Mouse (Mus musculus) inflammation-experienced regulatory T-cells, adult 16 weeks (primary cell): Measurements from ENCODE around the gene Cap1. TPM values are rescaled to one million over a fixed set of nuclear protein-coding genes. Genes with fewer than 3 reads are reported as not detected.

Experiments
- polyA plus RNA-seq: library from polyadenylated mRNA; unstranded; fragments of 100-300 nt; shearing (Covaris generic); gene quantifications from one replicate; pipeline ENCODE4 v1.2.1, GENCODE M21; 2017

Cap1 gene
- 163 TPM for polyA plus RNA-seq

DNA sequence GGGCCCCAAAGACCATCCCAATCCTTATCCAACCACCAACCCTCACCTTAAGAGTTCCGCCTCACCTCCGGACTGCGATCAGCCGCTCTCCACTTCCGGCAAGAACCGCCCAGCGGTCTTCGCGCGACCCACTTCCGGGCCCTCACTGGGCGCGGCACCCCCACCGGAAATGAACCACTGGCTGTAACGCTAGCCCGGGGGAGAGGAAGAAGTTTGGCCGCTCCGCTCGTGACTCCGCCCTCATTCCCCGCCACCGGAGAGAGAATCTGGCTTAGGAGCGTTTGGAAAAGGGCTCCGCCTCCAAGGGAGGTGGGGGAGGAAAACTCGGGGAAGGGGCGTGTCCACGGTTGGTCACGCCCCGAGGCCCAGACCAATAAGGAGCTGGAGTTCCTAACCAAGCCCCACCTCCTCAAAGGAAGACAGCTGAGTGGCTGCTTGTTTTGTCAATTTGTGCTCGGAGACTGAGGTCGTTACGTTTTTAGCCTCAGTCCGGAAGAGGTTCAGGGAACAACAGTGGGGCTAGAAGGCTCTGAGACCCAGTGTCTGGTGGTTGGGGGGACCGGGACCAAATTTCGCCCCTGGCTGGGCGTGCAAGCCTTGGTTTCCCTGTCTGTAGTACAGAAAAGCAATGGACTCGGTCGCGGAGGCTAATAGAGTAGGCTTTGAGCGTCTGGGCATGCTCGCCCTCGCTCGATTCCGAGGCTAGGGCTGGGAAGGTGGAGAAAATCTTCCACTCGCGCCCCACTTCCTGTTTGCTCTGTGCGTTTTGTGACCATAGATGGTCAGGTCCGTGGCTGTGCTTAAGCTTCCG is at the start of gene Cap1:
Gene Cap1, minus strand, starts transcription at position 289 of the 811 bp plus-strand sequence.

DNA sequence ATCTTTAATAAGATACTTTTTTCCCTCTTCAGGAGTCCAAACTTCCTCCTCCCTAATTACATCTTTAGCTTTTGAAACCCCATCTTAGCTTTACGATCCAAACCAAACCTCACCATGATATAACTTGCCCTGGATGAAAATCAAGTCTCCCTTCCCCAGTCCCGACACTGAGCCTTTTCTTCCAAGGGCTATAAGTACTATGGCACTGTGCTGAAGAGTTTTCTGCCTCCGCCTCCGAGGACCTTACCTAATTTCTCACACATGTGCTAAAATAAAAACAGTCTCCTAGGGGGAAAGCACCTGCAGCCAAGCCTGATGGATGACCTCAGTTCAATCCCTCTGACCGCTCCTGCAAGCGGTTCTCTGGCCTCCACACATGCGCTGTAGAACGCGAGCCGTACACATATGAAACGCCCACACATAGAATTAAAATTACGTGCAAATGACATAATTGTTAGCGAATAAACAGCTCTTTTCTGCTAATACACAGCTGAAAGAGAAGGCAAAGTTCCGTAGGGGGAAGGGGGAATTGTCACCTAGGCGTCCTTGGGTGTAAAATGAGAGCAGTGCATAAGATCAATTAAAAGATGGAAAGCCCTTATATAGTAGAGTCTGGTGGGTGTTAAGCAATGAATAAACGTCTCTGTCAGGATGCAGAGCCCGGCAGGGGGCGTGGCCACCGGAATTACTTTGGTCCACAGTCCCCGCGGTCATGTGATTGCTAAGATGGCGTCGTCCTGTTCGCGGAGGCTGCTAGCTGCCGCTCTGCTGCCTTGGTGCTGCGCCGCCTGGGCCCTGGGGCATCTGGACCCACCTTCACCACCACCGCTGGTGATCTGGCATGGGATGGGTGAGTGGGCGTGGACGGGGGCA is 50.1 kb downstream of the Cap1 start, which contains the start of gene Ppt1:
Gene Ppt1, plus strand, starts transcription at position 713 of the 873 bp plus-strand sequence.

Other genes starting within 250 kb of the Cap1 start
- gene 9530002B09Rik, start 196.8 kb downstream of the Cap1 start, polyA plus RNA-seq, result not detected
- 123 TPM for gene Ppt1, start 49.8 kb downstream of the Cap1 start, polyA plus RNA-seq
- 3.1 TPM for gene Mfsd2a, start 75.1 kb upstream of the Cap1 start, polyA plus RNA-seq
- not detected for gene Mycl, start 109.6 kb upstream of the Cap1 start, polyA plus RNA-seq
- gene Trit1, start 130.5 kb upstream of the Cap1 start, polyA plus RNA-seq, result 26.1 TPM
- gene Bmp8b, start 219.1 kb upstream of the Cap1 start, polyA plus RNA-seq, result 0.21 TPM
- not detected for gene Oxct2b, start 230.2 kb upstream of the Cap1 start, polyA plus RNA-seq